Mouse (Mus musculus) heart, adult 8-10 months (tissue): ENCODE data around the gene Galnt15. TPM values are rescaled to one million over a fixed set of nuclear protein-coding genes. Genes with fewer than 3 reads are reported as not detected.

ENCODE experiments used
- DNase-seq: peaks from one replicate; pipeline ENCODE4 v3.0.0; 2022; ENCODE audit warnings: low spot score
- total RNA-seq, 4 experiments: library from RNA; stranded (reverse); gene quantifications; 2 replicates each; pipeline ENCODE4 v1.2.4; 2022

Galnt15 gene
- 10 to 100 TPM; 13.9 to 22.2 (median 18.3) TPM for total RNA-seq

DNA sequence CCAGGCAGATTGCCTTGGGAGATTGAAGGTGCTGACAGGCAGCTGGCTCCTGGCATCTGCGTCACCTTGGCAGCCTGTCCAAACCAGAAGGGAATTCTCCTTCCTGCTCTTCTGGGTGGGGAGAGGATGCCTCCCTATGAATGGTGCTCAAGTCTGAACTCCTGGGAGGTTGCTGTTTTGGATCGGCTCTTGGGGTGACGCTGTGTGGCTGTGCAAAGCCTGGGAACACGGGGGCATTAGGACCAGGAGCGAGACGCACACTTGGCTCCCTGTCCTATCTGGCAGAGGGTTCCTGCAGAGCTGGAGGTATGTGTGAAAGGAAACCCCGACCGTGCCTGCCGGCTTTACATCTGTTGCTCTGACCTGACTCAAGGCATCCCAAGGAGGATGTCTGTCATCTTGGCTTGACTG is at the start of gene Galnt15:
Galnt15 (plus strand) TSS at position 309 of the 411 bp plus-strand sequence.
- peak; percentile 78 for DNase-seq

DNA sequence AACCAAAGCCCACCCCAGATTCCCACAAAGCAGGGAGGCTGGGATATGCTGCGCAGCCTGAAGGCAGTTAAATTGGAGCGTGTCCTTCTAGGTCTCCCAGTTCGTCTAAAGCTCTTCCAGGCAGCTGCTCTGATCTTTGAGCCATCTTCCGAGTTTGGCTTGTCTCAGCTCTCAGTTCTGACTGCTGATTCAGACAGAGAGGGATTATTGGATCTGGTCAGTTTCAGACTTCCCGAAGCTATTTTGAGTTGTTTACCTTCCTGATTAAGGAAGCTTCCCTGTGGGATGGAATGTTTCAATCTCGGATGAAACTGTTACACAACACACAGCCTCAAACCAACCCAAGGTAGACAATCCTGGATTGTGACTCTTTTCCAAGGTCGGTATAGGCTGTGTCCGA is 34.8 kb upstream of the Galnt15 start:
- DNase-seq: peak; percentile 62

DNA sequence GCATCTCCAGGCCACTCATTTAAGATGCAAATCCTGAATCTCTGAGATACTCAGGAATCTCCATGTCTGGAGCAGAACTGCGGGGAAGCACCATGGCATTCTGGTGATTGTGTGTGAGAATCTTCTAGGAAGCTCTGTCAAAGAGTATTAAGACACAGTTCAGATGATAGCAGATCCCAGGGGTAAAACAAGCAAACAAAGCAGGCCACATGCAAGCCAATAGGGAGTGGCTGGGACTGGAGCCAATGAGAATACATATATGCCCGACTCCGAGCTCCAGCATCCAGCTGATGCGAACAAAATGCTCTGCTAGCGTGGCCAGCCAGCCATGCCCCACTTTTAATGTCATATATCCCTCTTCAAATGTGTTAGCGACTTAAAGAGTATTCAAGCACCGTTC is 27.8 kb upstream of the Galnt15 start:
- DNase-seq: no peak

DNA sequence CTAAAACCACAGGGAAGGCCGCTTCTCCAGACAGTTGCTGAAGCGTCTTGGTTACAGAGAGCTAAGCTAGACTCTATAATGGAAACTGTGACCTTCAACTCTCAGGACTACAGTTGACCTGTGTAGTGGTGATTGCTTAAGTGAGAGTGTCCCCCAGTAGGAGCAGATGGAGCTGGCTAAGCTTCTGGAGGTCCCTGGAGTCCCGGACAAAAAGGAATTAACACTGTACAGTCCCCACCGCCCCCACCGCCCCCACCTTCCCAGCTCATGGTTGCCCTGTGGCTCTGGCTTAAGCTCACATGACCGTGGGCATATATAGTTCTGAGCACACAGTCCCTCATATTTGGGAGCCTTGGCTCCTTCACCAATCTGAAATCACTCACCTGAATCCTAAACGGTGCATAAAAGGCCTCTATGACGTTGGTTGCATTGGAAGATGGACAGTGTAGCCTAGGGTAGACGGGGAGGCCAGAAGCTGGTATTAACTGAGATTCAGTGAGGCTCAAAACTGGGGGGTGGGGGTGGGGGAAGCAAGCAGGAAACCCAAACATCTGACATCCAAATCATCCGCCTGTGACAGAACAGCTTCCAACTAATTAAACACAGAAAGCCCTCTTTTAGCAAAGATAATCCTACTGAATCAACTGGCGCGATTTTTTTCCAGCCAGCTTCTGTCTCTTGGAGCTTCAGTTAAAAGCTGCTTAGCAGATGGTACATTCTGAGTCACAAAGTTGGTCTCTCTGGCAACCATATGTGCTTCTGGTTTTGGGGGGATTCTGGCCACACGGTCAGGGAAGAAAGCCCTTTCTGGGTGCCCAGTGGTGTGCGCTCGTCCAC is 26.1 kb upstream of the Galnt15 start:
- DNase-seq: no peak

DNA sequence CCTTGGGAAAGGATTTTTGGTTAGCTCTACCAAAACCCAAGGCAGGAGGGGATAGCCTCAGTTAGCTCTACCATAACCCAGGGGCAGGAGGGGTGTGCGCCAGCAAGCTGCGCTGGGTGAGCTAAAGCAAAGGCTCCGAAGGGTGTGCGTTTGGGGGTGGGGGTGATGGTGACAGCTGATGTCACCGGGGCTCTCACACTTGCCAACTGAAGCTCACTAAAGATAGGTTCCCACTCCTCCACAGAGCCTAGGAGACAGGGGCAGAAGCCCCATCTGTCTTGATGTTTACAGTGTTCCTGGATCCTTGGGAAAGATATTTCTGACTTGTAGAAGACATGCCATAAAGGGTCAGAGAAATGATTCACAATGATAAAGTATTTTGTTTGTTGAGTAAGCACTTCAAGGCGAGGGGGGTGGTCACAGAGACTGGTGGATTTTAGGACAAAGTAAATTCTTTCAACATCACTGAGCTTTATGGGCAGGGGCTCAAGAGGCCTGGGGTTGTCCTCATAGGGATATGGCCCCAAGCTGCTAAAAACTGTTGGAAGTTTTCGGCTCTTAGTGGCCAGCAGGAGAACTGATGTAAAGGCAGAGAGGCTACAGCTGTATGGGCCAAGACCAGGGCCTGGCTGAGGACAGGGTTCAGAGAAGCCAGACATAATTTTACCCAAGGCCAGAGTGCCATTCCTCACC is 24.7 kb upstream of the Galnt15 start:
- no peak for DNase-seq

DNA sequence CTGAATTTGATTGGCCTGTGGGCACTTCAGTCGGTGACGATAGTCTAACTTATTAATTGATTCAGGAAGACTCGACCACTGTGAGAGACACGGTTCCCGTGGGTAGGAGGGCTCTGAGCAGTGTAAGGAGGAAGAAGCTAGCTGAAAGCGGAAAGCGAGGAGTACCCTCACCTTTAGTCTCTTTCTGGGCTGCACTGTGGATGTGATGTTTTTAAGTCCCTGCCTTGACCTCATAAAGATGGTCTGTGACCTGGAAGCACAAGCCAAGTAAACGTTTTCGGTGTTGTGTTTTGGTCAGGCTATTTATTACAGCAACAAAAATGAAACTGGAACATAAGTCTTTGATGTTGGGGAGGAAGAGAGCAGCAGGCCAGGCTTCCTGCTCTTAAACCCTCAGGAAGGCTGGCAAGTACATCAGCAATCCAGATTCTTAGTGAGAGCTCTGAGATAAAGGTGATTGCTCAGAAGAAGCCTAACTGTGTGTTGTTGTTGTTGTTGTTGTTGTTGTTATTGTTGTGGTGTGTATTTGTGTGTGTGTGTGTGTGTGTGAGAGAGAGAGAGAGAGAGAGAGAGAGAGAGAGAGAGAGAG is 23.0 kb upstream of the Galnt15 start:
- peak; percentile 67 for DNase-seq

DNA sequence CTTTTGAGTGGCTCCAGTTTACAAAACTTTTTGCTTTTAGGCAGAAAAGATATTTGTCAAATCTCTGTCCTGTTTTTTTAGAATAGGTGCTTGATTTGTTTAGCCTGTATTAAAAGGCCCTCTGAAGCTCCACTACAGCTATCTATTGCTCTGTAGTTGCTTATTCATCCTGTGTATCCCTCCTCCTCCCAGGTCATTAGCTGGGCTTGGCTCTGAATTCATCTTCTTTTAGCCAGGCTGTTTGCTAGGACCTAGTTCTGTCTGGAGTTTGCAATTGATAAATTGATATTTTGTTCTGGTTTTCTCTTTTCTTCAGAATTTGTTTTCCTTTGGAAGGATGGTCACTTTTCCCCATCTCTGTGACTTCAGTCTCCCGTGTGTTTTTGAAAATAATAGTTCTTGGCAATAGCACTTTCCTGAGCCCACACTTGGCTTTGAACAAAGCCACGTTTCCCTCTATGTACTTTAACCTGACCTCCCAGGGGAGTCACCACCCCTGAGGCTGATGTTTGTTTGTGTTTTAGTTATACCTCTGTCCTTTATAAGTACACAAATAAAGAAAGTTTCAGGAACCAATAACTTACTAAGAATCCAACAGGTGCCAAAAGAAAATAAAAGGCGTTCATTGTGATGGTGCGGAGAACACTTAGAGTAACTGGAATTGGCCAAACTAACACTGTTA is 21.0 kb upstream of the Galnt15 start:
- DNase-seq: no peak

DNA sequence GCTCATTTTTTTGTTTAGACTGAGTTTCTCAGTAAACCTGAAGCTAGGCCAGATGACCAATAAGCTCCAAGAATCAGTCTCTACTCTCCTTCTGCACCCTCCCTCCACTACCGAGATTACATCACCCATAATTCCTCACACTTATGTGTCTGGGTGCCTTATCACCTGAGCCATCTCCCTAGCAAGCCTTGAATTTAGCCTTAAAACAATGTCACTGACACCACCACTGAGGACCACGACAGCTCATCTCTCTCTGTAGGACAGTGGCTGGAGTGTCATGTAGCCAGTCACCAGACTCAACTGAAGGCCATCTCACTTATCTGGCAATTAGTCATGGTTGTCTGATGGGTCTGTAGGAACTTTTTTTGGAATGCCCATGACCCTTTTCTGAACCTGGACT is 19.1 kb upstream of the Galnt15 start:
- no peak for DNase-seq

DNA sequence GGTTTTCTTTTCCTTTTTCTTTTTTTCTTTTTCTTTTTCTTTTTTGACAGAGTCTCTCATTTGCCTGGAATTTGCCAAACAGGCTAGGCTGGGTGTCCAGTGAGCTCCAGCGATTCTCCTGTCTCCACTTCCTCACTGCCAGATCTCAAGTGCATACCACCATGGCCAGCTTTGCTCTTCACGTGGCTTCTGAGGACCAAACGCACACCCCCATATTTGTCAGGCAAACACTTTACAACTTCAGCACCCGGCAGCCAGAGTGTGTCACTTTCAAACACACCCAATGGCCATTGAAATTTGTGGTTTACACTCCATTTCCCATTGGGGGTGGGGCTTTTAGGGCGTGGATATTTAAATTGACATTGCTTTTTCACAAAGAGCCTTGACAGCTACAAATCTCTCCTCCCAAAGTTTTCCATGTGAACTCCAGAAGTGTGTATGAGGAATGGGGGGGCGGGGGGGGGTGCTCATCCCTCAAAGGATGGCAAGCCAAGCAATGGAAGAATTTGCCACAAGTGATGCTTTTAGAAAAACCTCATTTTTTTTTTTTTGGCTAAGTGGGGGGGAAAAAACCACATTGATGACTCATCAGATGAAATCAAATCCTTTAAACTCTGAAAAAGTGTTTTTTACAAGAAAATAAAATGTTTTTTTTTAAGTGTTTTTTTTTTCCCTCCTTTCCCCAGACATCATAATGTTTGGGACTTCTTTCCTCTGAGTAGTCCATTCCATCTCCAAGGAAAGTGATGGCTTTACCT is 17.1 kb upstream of the Galnt15 start:
- DNase-seq: no peak

DNA sequence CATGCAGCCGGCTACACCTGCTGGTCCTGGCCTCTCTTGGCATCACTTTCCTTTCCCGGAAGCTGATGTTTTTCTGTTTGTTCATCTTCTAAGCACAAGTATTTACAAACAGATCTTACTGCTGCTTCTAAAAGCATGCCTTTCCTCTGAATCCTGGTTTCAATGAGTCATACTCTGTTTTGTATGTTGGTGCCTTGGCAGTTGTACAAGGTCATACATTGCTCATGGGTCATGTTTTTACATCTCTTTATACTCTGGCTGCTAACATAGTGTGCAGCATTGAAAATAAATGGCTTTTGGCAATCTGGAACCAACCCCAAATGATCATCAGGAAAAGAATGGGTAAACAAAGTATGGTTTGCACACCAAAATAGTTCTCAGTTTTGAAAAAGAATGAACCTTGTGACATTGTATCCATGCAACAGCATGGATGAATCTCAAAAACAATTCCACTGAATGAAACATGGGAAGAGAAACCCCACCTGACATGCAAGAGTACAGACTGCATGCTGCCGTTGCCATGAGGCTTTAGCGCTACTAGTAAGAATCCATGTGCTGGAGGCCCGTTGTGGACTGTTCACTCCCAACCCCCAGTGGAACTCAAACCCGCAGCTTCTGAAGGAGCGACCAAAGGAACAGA is 13.5 kb upstream of the Galnt15 start:
- no peak for DNase-seq

DNA sequence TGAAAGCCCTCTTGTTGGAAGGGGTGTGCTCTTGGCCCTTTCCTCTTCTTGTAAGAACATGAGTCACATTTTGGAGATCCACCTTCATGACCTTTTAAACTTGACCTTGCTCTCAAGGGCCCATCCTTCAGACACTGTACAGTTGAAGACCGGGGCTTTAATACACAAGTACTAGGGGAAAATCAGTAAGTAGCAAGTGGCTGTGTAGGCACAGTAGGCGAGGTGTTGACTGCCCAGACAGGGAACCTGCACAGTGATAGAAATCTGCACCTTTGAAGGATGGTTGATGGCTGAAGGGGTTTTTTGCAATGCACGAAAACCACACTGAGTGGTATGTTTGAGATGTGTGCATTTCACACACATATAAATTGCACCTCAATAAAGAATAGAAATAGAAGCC is 12.3 kb upstream of the Galnt15 start:
- no peak for DNase-seq

DNA sequence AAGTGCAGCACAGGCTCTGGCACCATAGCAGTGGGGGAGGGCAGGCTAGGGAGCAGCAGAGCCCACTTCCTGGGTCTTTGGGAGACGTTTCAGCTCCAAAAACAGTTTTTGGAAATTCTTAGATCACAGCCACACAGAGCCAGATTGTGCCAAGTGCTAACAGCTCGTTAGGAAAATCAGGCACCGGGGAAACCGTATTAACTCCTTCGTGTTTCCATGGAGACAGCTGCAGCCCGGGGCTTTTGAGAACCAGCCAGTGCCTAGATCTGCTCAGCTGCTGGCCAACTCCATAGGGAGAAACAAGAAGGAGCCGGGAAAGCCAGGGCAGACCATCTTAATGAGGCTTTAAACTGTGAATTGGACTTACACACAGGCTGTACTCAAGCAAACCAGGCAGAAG is 11.9 kb upstream of the Galnt15 start:
- DNase-seq: no peak

DNA sequence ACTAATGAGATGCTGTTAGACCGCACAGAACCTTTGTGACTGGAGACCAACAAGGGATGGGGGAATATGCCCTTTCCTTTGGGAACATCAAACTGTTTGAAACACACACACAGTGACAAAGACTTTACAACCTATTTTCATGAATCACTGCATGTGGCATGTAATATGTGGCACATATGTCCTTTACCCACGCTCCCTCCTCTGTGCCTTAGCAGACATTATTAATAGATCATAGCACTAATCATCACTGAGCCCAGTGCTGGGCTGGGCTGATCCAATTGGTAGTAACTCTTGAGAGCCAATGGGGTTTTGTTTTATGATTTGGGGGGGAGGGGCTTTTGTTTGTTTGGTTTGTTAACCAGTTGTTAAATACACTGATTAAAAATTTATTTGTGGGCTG is 11.3 kb upstream of the Galnt15 start:
- no peak for DNase-seq

DNA sequence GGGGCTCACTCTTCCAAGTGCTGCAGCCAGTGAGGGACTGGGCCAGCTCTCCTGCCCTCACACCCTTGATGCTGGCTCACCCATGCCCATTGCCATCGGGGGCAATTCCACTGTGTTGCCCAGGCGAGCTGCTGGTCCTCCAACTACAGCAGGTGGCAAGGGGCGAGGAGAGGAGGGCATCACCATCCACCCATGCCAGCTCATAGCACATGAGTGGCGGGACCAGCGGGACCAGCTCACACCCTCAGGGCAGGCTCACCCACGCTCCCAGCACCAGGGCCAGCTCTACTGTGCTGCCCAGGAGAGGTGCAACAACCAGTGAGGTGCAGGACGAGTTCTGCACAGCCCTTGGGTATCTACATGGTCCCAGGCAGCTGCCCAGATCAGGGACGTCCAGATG is 9.7 kb upstream of the Galnt15 start:
- no peak for DNase-seq

DNA sequence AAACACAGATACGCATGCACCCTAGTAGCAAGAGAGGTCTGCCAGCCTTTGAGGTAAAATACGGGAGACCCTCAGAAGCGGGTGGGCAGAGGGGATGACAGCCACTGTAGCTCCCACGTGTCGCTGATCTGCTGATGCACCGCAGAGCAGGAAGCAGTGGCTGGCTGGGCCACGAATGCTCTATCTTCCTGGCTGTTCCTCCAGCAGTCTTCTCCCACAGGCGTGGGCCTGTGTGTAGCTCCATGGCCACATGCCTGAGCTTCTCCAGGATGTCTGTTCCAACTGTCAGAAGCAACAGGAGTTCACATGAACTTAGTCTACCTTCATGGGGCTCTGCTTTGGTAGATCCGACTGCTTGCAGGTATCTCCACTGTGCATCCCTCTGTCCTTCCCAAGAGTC is 6.8 kb upstream of the Galnt15 start:
- no peak for DNase-seq

DNA sequence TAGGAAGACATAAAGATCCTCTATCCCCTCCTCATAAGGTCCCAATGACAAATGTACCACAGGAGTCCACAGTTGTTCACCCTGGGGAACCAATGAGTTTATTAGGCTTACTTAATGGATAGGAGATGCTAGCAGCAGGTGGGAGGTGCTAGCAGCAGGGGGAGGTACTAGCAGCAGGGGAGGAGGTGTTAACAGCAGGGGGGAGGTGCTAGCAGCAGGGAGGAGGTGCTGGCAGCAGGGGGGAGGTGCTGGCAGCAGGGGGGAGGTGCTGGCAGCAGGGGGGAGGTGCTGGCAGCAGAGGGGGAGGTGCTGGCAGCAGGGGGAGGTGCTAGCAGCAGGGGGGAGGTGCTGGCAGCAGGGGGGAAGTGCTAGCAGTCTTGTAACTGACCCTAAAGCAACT is 6.3 kb upstream of the Galnt15 start:
- no peak for DNase-seq

DNA sequence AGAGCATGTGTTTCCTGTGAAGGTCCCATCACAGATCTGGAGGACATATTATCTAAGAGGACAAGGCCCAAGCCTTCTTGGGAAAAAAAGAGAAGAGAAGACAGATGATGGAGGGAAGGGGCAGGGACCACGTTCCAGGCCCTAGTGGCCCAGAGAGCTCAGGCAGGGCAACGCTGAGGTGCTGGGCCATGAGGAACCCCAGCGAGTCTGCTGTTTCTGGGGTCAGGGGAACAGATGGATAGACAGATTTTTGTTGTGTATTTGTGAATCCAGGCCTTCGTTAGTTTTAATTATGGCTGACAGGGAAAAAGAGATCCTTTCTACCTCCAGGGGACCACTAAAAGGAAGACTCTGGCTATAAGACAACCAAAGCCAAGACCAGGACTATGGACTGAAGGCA is 4.9 kb upstream of the Galnt15 start:
- DNase-seq: no peak

DNA sequence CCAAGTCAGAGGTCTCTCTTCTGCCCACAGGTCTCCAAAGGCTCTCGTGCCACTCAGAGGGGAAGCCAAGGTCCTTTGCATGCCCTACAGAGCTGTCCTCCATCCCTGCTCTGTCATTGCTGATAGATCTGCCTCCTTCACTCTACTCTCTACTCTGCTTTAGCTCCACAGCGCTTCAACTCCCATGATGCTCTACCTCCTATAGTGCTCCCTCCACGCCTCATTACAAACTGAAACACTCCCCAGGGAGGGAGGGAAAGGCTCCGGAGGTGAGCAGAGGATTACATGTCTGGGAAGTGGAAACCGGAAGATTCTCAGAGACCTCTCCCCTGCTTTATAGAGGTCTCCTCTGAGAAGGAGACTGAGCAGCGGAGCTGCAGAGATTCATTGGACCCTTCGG is 1.6 kb upstream of the Galnt15 start:
- no peak for DNase-seq

DNA sequence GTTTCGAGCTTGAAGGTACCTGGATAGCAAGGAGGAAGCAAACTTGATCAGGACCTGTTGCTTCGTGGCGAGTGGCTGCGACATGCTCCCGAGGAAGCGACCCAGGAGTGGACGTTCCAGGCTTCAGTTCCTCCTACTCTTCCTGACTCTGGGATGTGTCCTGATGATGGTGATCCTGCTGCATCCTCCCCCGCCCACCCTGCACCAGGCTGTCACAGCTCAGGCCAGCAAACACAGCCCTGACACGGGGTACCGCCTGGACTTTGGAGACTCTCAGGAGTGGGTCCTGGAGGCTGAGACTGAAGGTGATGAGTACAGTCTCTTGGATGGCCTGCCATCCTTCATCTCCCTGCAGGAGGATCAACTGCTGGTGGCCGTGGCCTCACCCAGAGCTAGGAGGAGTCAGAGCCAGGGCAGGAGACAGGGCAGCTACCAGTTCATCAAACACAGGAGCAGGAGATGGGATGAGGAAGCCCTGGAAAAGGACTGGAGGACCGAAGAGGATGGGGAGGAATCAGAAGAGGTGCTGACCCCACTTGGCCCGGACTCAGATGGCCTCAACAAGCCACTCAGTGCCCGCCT is 713 bp downstream of the Galnt15 start:
- DNase-seq: peak; percentile 61

DNA sequence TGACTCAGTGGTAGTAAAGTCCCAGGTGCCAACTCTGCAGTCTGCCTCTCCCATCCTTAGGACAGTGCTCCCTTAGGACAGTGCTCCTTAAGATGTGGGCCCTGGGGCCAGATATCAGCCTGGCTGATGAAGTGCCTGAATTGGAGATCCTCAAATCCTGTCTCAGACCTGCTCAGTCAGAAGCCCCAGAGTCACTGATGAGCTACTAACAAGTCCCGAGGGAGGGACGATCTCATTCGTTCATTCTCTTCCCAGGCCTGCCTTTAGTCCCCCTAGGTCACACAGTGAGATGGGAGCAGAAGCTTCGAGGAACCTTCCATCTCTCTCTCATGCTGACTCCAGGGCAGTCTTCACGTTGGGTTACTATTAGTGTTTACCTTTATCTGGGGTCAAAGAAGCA is 1.3 kb downstream of the Galnt15 start:
- DNase-seq: no peak

DNA sequence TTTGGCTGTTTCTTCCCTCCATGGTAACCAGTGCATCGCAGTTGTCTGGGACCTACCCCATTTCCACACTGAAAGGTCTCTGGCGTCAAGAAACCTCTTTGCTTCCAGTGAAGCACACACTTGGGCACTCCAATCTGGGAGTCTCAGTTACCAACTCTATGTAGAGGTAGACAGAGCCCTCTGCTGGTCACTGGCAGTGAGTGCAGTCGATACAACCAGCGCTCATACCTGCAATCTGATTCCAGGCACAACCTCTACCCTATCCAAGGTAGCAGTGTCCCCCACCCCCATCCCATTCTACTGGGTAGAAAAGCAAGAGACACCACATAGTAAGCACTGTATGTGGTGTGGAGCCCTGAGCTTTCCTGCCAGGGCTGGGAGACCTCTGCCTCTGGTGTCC is 3.7 kb downstream of the Galnt15 start:
- peak; percentile 78 for DNase-seq
